Mouse (Mus musculus): ENCODE measurements around the gene Ttc7b. TPM values are rescaled to one million over a fixed set of nuclear protein-coding genes. Genes with fewer than 3 reads are reported as not detected.

Gene Ttc7b
- polyA plus RNA-seq, 1 experiment from 2014 or later: 6.9 TPM

GRCm38 (mm10) chr12:100380697-100381291 is 139.8 kb downstream of the Ttc7b start:
- WGBS: 79% methylated on average over 14 of the region's 14 CpGs
- no peak overlapping the region for H3K4me3 ChIP-seq
- H3K36me3 ChIP-seq: peaks cover 48% of the 10 kb centered on the region

DNA sequence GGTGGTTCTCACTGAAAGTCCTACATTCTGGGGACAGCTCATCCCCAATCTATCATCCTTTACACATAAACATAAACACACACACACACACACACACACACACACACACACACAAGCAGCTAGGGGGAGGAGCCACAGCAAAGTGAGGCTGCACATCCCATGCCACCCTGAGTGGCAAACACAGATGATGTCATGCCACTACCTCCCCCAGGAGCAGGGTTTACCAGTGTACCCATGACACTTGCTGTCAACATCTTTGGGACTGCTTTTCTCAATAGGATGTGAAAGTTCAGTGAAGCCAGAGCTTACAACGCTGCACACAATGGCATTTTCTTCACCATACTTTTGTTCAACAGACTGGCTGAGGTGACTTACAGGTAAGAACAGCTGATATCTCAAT is 140.8 kb downstream of the Ttc7b start:
- H3K9ac ChIP-seq: no peak overlapping the region
- H3K27me3 ChIP-seq (replicated peaks): no peaks in the 10 kb centered on the region
- no peaks in the 10 kb centered on the region for H3K9me3 ChIP-seq (replicated peaks)
- no peak overlapping the region for H3K4me3 ChIP-seq
- WGBS: 87% methylated on average over 1 of the region's 1 CpGs
- H3K27ac ChIP-seq (ENCODE audit: poor library complexity, severe bottlenecking): no peak overlapping the region
- H3K36me3 ChIP-seq: peaks cover 48% of the 10 kb centered on the region
- ATAC-seq (ENCODE audit: insufficient number of reproducible peaks, low FRiP score): no peak
- no peak overlapping the region for H3K4me2 ChIP-seq
- H3K4me1 ChIP-seq (replicated peaks): no peaks in the 10 kb centered on the region

More at GRCm38 (mm10) chr12:100380697-100381291, 139.8 kb downstream of the Ttc7b start:
- no peak overlapping the region for H3K27ac ChIP-seq (ENCODE audit: poor library complexity, severe bottlenecking)
- H3K9me3 ChIP-seq (replicated peaks): no peaks in the 10 kb centered on the region
- H3K4me1 ChIP-seq (replicated peaks): peaks cover 5% of the 10 kb centered on the region; the same call in 1 of the 2 replicates
- H3K27me3 ChIP-seq (replicated peaks): no peaks in the 10 kb centered on the region
- H3K4me2 ChIP-seq: no peak overlapping the region
- no peak for ATAC-seq (ENCODE audit: insufficient number of reproducible peaks, low FRiP score)
- no peak overlapping the region for H3K9ac ChIP-seq

- H3K27ac ChIP-seq (ENCODE audit: poor library complexity, severe bottlenecking): no peak overlapping the region
- no peak overlapping the region for H3K9ac ChIP-seq
- no peaks in the 10 kb centered on the region for H3K9me3 ChIP-seq (replicated peaks)
- H3K4me2 ChIP-seq: no peak overlapping the region
- H3K27me3 ChIP-seq (replicated peaks): no peaks in the 10 kb centered on the region
- 68% methylated on average over 2 of the region's 2 CpGs for WGBS
- H3K36me3 ChIP-seq: peaks cover 51% of the 10 kb centered on the region
- H3K4me1 ChIP-seq (replicated peaks): no peaks in the 10 kb centered on the region
- ATAC-seq (ENCODE audit: insufficient number of reproducible peaks, low FRiP score): no peak
- H3K4me3 ChIP-seq: no peak overlapping the region
Observed at GRCm38 (mm10) chr12:100378266-100378665, 142.4 kb downstream of the Ttc7b start.

DNA sequence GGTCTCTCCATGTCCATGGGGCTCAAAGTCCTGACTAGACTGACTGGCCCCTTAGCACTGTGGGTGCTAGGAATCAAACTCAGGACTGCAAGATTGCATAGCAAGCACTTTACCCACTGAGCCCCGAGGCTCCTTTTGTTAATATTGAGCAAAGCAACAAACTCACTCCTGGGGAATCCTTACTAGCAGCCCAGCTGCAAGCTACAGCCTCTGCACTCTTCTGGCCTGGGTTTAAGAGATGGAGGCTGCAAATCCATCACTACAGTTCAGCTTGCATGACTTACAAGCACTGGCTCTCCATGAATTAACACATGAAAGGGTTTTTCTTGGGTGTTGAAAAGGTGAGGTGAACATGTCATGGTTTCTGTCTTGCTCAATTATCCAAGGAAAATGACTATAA is 142.8 kb downstream of the Ttc7b start:
- no peaks in the 10 kb centered on the region for H3K4me1 ChIP-seq (replicated peaks)
- 74% methylated on average over 1 of the region's 1 CpGs for WGBS
- no peaks in the 10 kb centered on the region for H3K9me3 ChIP-seq (replicated peaks)
- H3K27ac ChIP-seq (ENCODE audit: poor library complexity, severe bottlenecking): no peak overlapping the region
- H3K4me2 ChIP-seq: no peak overlapping the region
- H3K36me3 ChIP-seq: peaks cover 51% of the 10 kb centered on the region
- no peaks in the 10 kb centered on the region for H3K27me3 ChIP-seq (replicated peaks)
- H3K4me3 ChIP-seq: no peak overlapping the region
- H3K9ac ChIP-seq: no peak overlapping the region
- ATAC-seq (ENCODE audit: insufficient number of reproducible peaks, low FRiP score): no peak

- no peak for ATAC-seq (ENCODE audit: insufficient number of reproducible peaks, low FRiP score)
- no peak overlapping the region for H3K9ac ChIP-seq
- H3K4me3 ChIP-seq: no peak overlapping the region
- H3K36me3 ChIP-seq: peaks cover 57% of the 10 kb centered on the region
- no peaks in the 10 kb centered on the region for H3K9me3 ChIP-seq (replicated peaks)
- no peaks in the 10 kb centered on the region for H3K27me3 ChIP-seq (replicated peaks)
- H3K4me2 ChIP-seq: no peak overlapping the region
- 84% methylated on average over 8 of the region's 8 CpGs for WGBS
- H3K4me1 ChIP-seq (replicated peaks): no peaks in the 10 kb centered on the region
- no peak overlapping the region for H3K27ac ChIP-seq (ENCODE audit: poor library complexity, severe bottlenecking)
Observed at GRCm38 (mm10) chr12:100375801-100376200, 144.8 kb downstream of the Ttc7b start.

DNA sequence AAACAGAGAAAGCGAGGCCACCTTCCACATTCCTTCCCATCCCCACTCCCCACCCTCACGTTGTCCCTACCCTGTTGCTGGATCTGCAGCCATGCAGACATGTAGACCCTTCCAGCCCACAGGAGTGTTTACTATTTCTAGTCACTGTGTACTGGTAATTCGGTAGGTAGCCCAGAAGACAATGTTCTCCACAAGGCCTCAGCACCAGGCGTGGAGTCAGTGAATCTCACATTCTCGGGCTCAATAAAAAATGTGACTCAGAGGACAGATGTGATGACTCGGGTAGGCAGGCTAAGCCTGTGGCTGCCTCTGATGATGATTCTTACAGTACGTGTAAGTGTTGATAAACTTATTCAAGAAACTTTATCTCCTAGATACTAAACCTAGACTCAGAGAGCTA is 147.8 kb downstream of the Ttc7b start:
- H3K9ac ChIP-seq: no peak overlapping the region
- H3K27me3 ChIP-seq (replicated peaks): no peaks in the 10 kb centered on the region
- no peak overlapping the region for H3K27ac ChIP-seq (ENCODE audit: poor library complexity, severe bottlenecking)
- no peak overlapping the region for H3K4me2 ChIP-seq
- H3K9me3 ChIP-seq (replicated peaks): 0 out of 2 replicates have a peak, but pooled peaks cover 3% of the 10 kb centered on the region
- WGBS: 72% methylated on average over 7 of the region's 7 CpGs
- ATAC-seq (ENCODE audit: insufficient number of reproducible peaks, low FRiP score): no peak
- H3K4me3 ChIP-seq: no peak overlapping the region
- H3K4me1 ChIP-seq (replicated peaks): no peaks in the 10 kb centered on the region
- peaks cover 65% of the 10 kb centered on the region for H3K36me3 ChIP-seq

DNA sequence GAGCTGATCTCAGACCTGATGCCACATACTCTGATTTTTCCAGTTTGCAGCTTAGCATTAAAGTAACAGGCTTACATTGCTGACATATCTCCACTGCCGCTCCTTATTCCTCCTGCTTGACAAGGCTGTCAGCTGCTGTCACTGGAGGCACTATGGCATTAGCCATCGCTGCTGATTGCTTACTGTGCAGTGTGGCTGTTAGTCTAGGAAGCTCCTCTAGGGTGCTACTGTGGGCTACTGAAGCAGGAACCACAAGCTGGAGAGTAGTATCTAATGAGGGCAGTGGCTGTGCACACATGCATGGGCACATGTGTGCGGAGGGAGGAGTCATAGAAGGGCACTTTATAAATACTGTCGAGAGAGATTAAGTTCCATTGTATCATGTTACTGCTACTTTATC is 148.6 kb downstream of the Ttc7b start:
- H3K27me3 ChIP-seq (replicated peaks): no peaks in the 10 kb centered on the region
- 0 out of 2 replicates have a peak, but pooled peaks cover 3% of the 10 kb centered on the region for H3K9me3 ChIP-seq (replicated peaks)
- H3K9ac ChIP-seq: no peak overlapping the region
- H3K4me3 ChIP-seq: no peak overlapping the region
- no peak overlapping the region for H3K4me2 ChIP-seq
- no peak overlapping the region for H3K27ac ChIP-seq (ENCODE audit: poor library complexity, severe bottlenecking)
- peaks cover 71% of the 10 kb centered on the region for H3K36me3 ChIP-seq
- no peaks in the 10 kb centered on the region for H3K4me1 ChIP-seq (replicated peaks)
- ATAC-seq (ENCODE audit: insufficient number of reproducible peaks, low FRiP score): no peak
- 64% methylated on average over 4 of the region's 4 CpGs for WGBS

GRCm38 (mm10) chr12:100369786-100370185 is 150.8 kb downstream of the Ttc7b start:
- H3K36me3 ChIP-seq: peaks cover 70% of the 10 kb centered on the region
- no peaks in the 10 kb centered on the region for H3K27me3 ChIP-seq (replicated peaks)
- H3K9me3 ChIP-seq (replicated peaks): 0 out of 2 replicates have a peak, but pooled peaks cover 3% of the 10 kb centered on the region
- no peak overlapping the region for H3K4me2 ChIP-seq
- H3K27ac ChIP-seq (ENCODE audit: poor library complexity, severe bottlenecking): no peak overlapping the region
- no peak overlapping the region for H3K4me3 ChIP-seq
- 79% methylated on average over 2 of the region's 2 CpGs for WGBS
- no peaks in the 10 kb centered on the region for H3K4me1 ChIP-seq (replicated peaks)
- no peak overlapping the region for H3K9ac ChIP-seq
- no peak for ATAC-seq (ENCODE audit: insufficient number of reproducible peaks, low FRiP score)

DNA sequence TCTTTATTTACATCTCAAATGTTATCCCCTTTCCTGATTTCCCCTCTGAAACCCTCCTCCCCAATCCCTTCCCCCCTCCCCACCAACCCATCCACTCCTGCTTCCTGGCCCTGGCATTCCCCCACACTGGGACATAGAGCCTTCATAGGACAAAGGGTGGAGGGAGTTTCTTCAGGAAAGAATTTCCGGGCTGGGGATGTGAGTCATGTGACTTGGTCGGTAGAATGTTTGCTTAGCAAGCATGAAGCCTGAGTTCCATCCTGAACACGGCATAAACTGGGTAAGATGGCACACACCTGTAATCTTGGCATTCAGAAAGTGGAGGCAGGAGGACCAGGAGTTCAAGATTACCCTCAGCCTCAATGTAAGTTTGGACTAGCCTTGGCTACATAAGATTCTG is 151.4 kb downstream of the Ttc7b start:
- H3K27ac ChIP-seq (ENCODE audit: poor library complexity, severe bottlenecking): no peak overlapping the region
- H3K4me2 ChIP-seq: no peak overlapping the region
- H3K27me3 ChIP-seq (replicated peaks): no peaks in the 10 kb centered on the region
- no peak overlapping the region for H3K9ac ChIP-seq
- peaks cover 69% of the 10 kb centered on the region for H3K36me3 ChIP-seq
- no peaks in the 10 kb centered on the region for H3K4me1 ChIP-seq (replicated peaks)
- H3K9me3 ChIP-seq (replicated peaks): 0 out of 2 replicates have a peak, but pooled peaks cover 3% of the 10 kb centered on the region
- WGBS: 42% methylated on average over 3 of the region's 3 CpGs
- no peak for ATAC-seq (ENCODE audit: insufficient number of reproducible peaks, low FRiP score)
- no peak overlapping the region for H3K4me3 ChIP-seq

- Histone ChIP-seq H3K4me3 (no peak overlapping the region), H3K4me1 (replicated peaks) (no peaks in the 10 kb centered on the region), H3K27ac (ENCODE audit: poor library complexity, severe bottlenecking) (no peak overlapping the region), H3K36me3 (peaks cover 43% of the 10 kb centered on the region), H3K4me2 (no peak overlapping the region), H3K27me3 (replicated peaks) (no peaks in the 10 kb centered on the region), H3K9me3 (replicated peaks) (no peaks in the 10 kb centered on the region), H3K9ac (no peak overlapping the region)
- 79% methylated on average over 12 of the region's 12 CpGs for WGBS
- ATAC-seq (ENCODE audit: insufficient number of reproducible peaks, low FRiP score): no peak
Observed at GRCm38 (mm10) chr12:100361330-100361729, 159.3 kb downstream of the Ttc7b start.

- H3K27ac ChIP-seq (ENCODE audit: poor library complexity, severe bottlenecking): no peak overlapping the region
- WGBS: 68% methylated on average over 6 of the region's 6 CpGs
- no peaks in the 10 kb centered on the region for H3K27me3 ChIP-seq (replicated peaks)
- H3K4me2 ChIP-seq: no peak overlapping the region
- H3K9ac ChIP-seq: no peak overlapping the region
- no peak overlapping the region for H3K4me3 ChIP-seq
- H3K4me1 ChIP-seq (replicated peaks): no peaks in the 10 kb centered on the region
- H3K36me3 ChIP-seq: peaks cover 29% of the 10 kb centered on the region
- no peaks in the 10 kb centered on the region for H3K9me3 ChIP-seq (replicated peaks)
- no peak for ATAC-seq (ENCODE audit: insufficient number of reproducible peaks, low FRiP score)
Observed at GRCm38 (mm10) chr12:100358040-100358620, 162.5 kb downstream of the Ttc7b start.

DNA sequence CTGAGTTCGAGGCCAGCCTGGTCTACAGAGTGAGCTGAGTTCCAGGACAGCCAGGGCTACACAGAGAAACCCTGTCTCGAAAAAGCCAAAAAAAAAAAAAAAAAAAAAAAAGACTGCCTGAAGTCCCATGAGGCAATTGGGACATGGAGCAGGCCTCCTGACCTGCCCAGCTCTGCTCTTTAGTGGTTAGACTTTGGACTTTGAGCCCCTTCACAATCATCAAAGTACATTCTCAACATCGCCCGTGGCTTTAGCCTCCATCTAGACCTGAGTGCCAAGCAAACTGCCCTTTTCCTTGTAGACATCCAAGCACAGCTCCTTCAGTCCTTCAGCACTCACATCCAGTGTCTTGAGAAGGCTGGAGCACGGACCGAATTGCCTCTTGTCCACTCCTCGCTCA is 164.2 kb downstream of the Ttc7b start:
- Histone ChIP-seq H3K4me1 (replicated peaks) (no peaks in the 10 kb centered on the region), H3K9ac (no peak overlapping the region), H3K27ac (ENCODE audit: poor library complexity, severe bottlenecking) (no peak overlapping the region), H3K4me2 (no peak overlapping the region), H3K4me3 (no peak overlapping the region), H3K9me3 (replicated peaks) (no peaks in the 10 kb centered on the region), H3K36me3 (peaks cover 35% of the 10 kb centered on the region), H3K27me3 (replicated peaks) (no peaks in the 10 kb centered on the region)
- 86% methylated on average over 7 of the region's 7 CpGs for WGBS
- no peak for ATAC-seq (ENCODE audit: insufficient number of reproducible peaks, low FRiP score)
